Mouse (Mus musculus) liver, embryonic 14.5 days (tissue): ENCODE results near the gene Btn1a1. TPM values are rescaled to one million over a fixed set of nuclear protein-coding genes. Genes with fewer than 3 reads are reported as not detected.

Experiments used
- ATAC-seq: fragments of 200-750 bp; cut with Nextera tagmentation; 2 replicates; pipeline ENCODE4 v1.8.0; 2017; ENCODE audit warnings: moderate number of reproducible peaks, mild to moderate bottlenecking, moderate library complexity; ENCODE audit not compliant: insufficient read depth
- DNase-seq, 3 experiments: peaks; one replicate each; pipeline ENCODE4 v3.0.0-alpha.2; 2012 to 2013; ENCODE audit warnings: low read depth in 3 of 3, low spot score in 3 of 3
- H3K27ac ChIP-seq: fragments of 300-500 bp; sonication (generic); 2 replicates; pipeline ENCODE4 v1.5.1; 2014; ENCODE audit warnings: moderate library complexity, mild to moderate bottlenecking, control low read depth, inconsistent platforms
- H3K27me3 ChIP-seq: fragments of 300-500 bp; sonication (generic); 2 replicates; pipeline ENCODE4 v1.6.1; 2014; ENCODE audit warnings: mild to moderate bottlenecking, low read length, moderate library complexity; ENCODE audit not compliant: control insufficient read depth, insufficient read depth
- H3K36me3 ChIP-seq: fragments of 300-500 bp; sonication (generic); replicated peaks from 2 replicates; pipeline ENCODE4 v1.6.1; 2014; ENCODE audit warnings: low read depth; ENCODE audit not compliant: control insufficient read depth, insufficient read depth
- H3K4me1 ChIP-seq, 2 experiments: fragments of 200-500 bp in 1 of 2; fragments of 300-500 bp in 1 of 2; sonication (generic) in 1 of 2; replicated peaks; 2 replicates each; pipeline ENCODE4 v1.6.1; 2012 to 2014; ENCODE audit warnings: antibody characterized with exemption in 1 of 2, inconsistent platforms in 1 of 2, low read length in 1 of 2; ENCODE audit not compliant: control insufficient read depth in 2 of 2, insufficient read depth in 2 of 2
- H3K4me2 ChIP-seq: fragments of 300-500 bp; sonication (generic); 2 replicates; pipeline ENCODE4 v1.6.1; 2014; ENCODE audit warnings: low read depth, mild to moderate bottlenecking, control low read depth, moderate library complexity
- H3K4me3 ChIP-seq, 2 experiments: fragments of 200-500 bp in 1 of 2; fragments of 300-500 bp in 1 of 2; sonication (generic) in 1 of 2; 2 replicates each; pipeline ENCODE4 v1.5.1; 2012 to 2014; ENCODE audit warnings: low read depth in 2 of 2, low read length in 2 of 2, mild to moderate bottlenecking in 2 of 2, control low read depth in 1 of 2, inconsistent platforms in 1 of 2, moderate library complexity in 1 of 2; ENCODE audit not compliant: insufficient read depth in 1 of 2
- H3K9ac ChIP-seq: fragments of 300-500 bp; sonication (generic); replicated peaks from 2 replicates; pipeline ENCODE4 v1.6.1; 2014; ENCODE audit warnings: mild to moderate bottlenecking, control low read depth, moderate library complexity
- H3K9me3 ChIP-seq: fragments of 300-500 bp; sonication (generic); 2 replicates; pipeline ENCODE4 v1.6.1; 2016; ENCODE audit warnings: low read length, mixed read lengths; ENCODE audit not compliant: control insufficient read depth
- CTCF ChIP-seq: IDR thresholded peaks from 2 replicates; pipeline ENCODE4 v1.5.1; 2016; ENCODE audit warnings: antibody characterized with exemption, low read depth, control low read depth
- EP300 ChIP-seq: IDR thresholded peaks from 2 replicates; pipeline ENCODE4 v1.6.1; 2016; ENCODE audit warnings: antibody characterized with exemption, low read depth
- whole genome bisulfite sequencing: fragments of 180-500 bp; shearing (Covaris S2); extraction: QIAGEN DNeasy Blood & Tissue Kit; methylation state at CpG from one replicate; pipeline ENCODE4 v1.1.7; 2014; ENCODE audit not compliant: insufficient replicate concordance; 5-methylcytosine and 5-hydroxymethylcytosine counted together
- polyA plus RNA-seq, 2 experiments: library from polyadenylated mRNA; depleted of rRNA in 1 of 2; stranded (reverse) in 1 of 2; unstranded in 1 of 2; fragments of >200 nt; fragmentation: Nextera tagmentation in 1 of 2; extraction: Ambion mirVana in 1 of 2; gene quantifications; 2 replicates each; pipeline versions ENCODE4 v1.2.1 to v1.2.3; 2012 to 2014

The Btn1a1 gene
- polyA plus RNA-seq, 2 experiments: 1.5 to 2.1 TPM

DNA sequence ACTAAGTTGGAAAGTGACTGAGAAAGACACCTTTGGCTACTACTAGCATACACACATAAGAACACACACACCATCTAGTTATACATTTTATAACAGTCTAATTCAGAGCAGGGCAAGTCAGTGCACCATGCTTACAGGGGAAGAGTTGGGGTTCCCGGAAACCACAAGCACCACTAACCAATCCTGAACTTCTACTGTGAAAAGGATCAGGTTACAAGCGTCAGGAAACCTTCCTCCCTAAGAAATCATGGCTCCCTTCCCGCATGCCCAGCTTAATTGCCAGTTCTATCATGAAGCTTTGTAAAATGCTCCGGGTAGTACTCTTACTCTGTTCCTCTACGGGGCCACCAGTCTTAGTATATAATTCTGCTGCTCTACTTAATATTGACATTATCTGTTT is 19.6 kb upstream of the Btn1a1 start:
- H3K4me1 ChIP-seq: no peaks in the 10 kb centered on the region; a peak in 1 of 4 replicates
- 35% methylated on average over 5 of the region's 5 CpGs for WGBS
- DNase-seq: no peak
- no peak for ATAC-seq
- no peak overlapping the region for H3K4me2 ChIP-seq
- H3K36me3 ChIP-seq: no peaks in the 10 kb centered on the region
- H3K4me3 ChIP-seq: no peak overlapping the region
- H3K27me3 ChIP-seq: peaks cover 3% of the 10 kb centered on the region; the same call in 1 of the 2 replicates
- no peak overlapping the region for H3K27ac ChIP-seq
- H3K9ac ChIP-seq: no peak overlapping the region
- no peaks in the 10 kb centered on the region for H3K9me3 ChIP-seq
- TF ChIP-seq EP300: no peak
- TF ChIP-seq CTCF: no peak

GRCm38 (mm10) chr13:23483153-23483552 is 17.5 kb upstream of the Btn1a1 start:
- no peak for DNase-seq
- ATAC-seq: no peak
- H3K27ac ChIP-seq: no peak overlapping the region

GRCm38 (mm10) chr13:23475658-23476057 is 10.0 kb upstream of the Btn1a1 start:
- WGBS: 55% methylated on average over 2 of the region's 2 CpGs

More at GRCm38 (mm10) chr13:23483153-23483552, 17.5 kb upstream of the Btn1a1 start:
- Histone ChIP-seq H3K4me2 (no peak overlapping the region), H3K9me3 (no peaks in the 10 kb centered on the region), H3K4me1 (no peaks in the 10 kb centered on the region; a peak in 1 of 4 replicates), H3K4me3 (no peak overlapping the region), H3K27me3 (peaks cover 3% of the 10 kb centered on the region; the same call in 1 of the 2 replicates), H3K9ac (no peak overlapping the region), H3K36me3 (no peaks in the 10 kb centered on the region)
- WGBS: 53% methylated on average over 2 of the region's 2 CpGs
- TF ChIP-seq CTCF (no peak), EP300 (no peak)

GRCm38 (mm10) chr13:23466911-23467310 is 1.2 kb upstream of the Btn1a1 start:
- H3K27ac ChIP-seq: no peak overlapping the region
- H3K27me3 ChIP-seq: no peaks in the 10 kb centered on the region
- no peaks in the 10 kb centered on the region for H3K9me3 ChIP-seq
- under 1% methylated on average over 9 of the region's 9 CpGs for WGBS
- H3K4me1 ChIP-seq: peaks cover 4 to 16% of the 10 kb centered on the region in 2 experiments; a peak in 3 of 4 replicates
- no peak overlapping the region for H3K9ac ChIP-seq
- H3K36me3 ChIP-seq: no peaks in the 10 kb centered on the region
- peak; percentile 83 to 86 (median 86) for DNase-seq
- peak; percentile 43; the same call in 1 of the 2 replicates for TF ChIP-seq EP300
- TF ChIP-seq CTCF: no peak
- peak overlapping the region; percentile 79 for H3K4me2 ChIP-seq
- no peak overlapping the region for H3K4me3 ChIP-seq
- ATAC-seq: peak; percentile 51

More at GRCm38 (mm10) chr13:23475658-23476057, 10.0 kb upstream of the Btn1a1 start:
- H3K9me3 ChIP-seq: no peaks in the 10 kb centered on the region
- H3K4me2 ChIP-seq: no peak overlapping the region
- ATAC-seq: no peak
- H3K27me3 ChIP-seq: no peaks in the 10 kb centered on the region; the same call in 1 of the 2 replicates
- H3K27ac ChIP-seq: no peak overlapping the region
- no peaks in the 10 kb centered on the region for H3K36me3 ChIP-seq
- H3K4me1 ChIP-seq: no peaks in the 10 kb centered on the region
- H3K4me3 ChIP-seq: no peak overlapping the region
- TF ChIP-seq EP300: no peak
- TF ChIP-seq CTCF: no peak
- H3K9ac ChIP-seq: no peak overlapping the region
- DNase-seq: no peak

- H3K9ac ChIP-seq: peak overlapping the region; percentile 73; the same call in 1 of the 2 replicates
- no peak for TF ChIP-seq EP300
- peak overlapping the region; percentile 79 for H3K4me2 ChIP-seq
- 63% methylated on average over 1 of the region's 1 CpGs for WGBS
- H3K27ac ChIP-seq: no peak overlapping the region
- DNase-seq (no peak), ATAC-seq (no peak)
- H3K27me3 ChIP-seq: no peaks in the 10 kb centered on the region
- peaks cover 4 to 18% of the 10 kb centered on the region in 2 experiments; a peak in 3 of 4 replicates for H3K4me1 ChIP-seq
- H3K4me3 ChIP-seq: peak overlapping the region in 1 of 2 experiments; percentile 66; a peak in 2 of 4 replicates
- H3K36me3 ChIP-seq: no peaks in the 10 kb centered on the region
- no peaks in the 10 kb centered on the region for H3K9me3 ChIP-seq
Observed at GRCm38 (mm10) chr13:23466306-23466705, 605 bp upstream of the Btn1a1 start.
